Mouse (Mus musculus): Measurements from ENCODE around the gene Il9r.

- TF ChIP-seq CTCF (IDR thresholded peaks at IDR 0.05; ENCODE audit: low read depth, low read length), result no peak
- TF ChIP-seq GATA1 (IDR thresholded peaks at IDR 0.05; ENCODE audit: borderline replicate concordance, low read length), result no peak
- TF ChIP-seq TAL1 (conservative IDR thresholded peaks at IDR 0.05; ENCODE audit: low read depth, low read length), result no peak
- TF ChIP-seq POLR2AphosphoS5 (IDR thresholded peaks at IDR 0.05; ENCODE audit: insufficient replicate concordance, low read depth, low read length), result no peak
Observed at GRCm38 (mm10) chr11:32197766-32198165, 2.3 kb downstream of the Il9r start.

All from G1E (cell line).